ENCODE assay signal across 8 mouse cellular contexts in the genomic region with DNA sequence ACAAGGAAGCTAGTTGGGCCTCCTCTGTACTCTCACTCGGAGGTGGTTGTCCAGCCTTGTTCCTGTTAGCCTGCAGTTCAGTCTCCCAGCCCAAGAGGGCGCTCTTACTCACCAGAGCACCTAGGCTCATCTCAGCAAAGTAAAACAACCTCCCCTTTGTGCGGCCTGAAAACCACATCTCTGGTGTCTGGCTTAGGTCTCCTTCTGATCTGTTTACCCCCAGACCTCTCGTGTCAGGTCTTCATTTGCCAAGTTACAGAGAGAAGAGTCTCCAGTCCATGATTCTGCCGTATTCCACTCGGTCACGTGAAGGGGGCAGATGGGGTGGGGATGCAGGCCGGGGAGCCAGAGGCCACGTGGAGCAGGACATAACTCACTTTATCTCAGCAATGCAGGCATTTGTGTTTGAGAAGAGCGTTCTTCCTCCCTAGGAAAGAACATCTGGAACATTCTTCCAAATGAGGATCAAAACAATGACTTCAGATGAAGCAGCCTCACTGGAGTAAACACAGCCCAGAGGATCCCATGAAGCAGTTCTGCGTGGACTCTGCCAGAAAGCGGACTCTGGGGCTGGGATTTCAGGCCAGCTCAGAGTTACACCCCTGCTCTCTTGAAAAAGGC. TPM values are rescaled to one million over a fixed set of nuclear protein-coding genes. Genes with fewer than 3 reads are reported as not detected.
DNase-seq lines count a peak whose midpoint lies in the region; ATAC-seq lines count a peak whose summit lies in the region.

No protein-coding gene starts in this region.

- no peaks in the 10 kb centered on the region for H3K36me3 ChIP-seq in midbrain, embryonic 14.5 days (ENCODE audit: control insufficient read depth, insufficient read depth, low read length)
- H3K36me3 ChIP-seq in midbrain, embryonic 15.5 days (replicated peaks) = no peaks in the 10 kb centered on the region
- no peaks in the 10 kb centered on the region for H3K36me3 ChIP-seq in kidney, embryonic 16.5 days (ENCODE audit: insufficient read depth, low read length)
- H3K36me3 ChIP-seq in liver, embryonic 13.5 days = no peaks in the 10 kb centered on the region

- H3K27ac ChIP-seq in midbrain, embryonic 14.5 days (replicated peaks; ENCODE audit: low read depth, low read length) = no peak overlapping the region
- H3K27ac ChIP-seq in midbrain, embryonic 15.5 days = no peak overlapping the region
- H3K27ac ChIP-seq in kidney, embryonic 16.5 days (ENCODE audit: low read length) = peak overlapping the region; percentile 52
- H3K27ac ChIP-seq in liver, embryonic 13.5 days = no peak overlapping the region

- 72% methylated on average over 12 of the region's 12 CpGs for WGBS in midbrain, embryonic 14.5 days
- WGBS in midbrain, embryonic 15.5 days = 60% methylated on average over 12 of the region's 12 CpGs
- 43% methylated on average over 12 of the region's 12 CpGs for WGBS in kidney, embryonic 16.5 days
- WGBS in liver, embryonic 13.5 days (ENCODE audit: insufficient replicate concordance) = 40% methylated on average over 12 of the region's 12 CpGs

- peak; percentile 57 for DNase-seq in midbrain, embryonic 14.5 days
- DNase-seq in cerebellum, postnatal 36 days = peak; percentile 49 to 54
- DNase-seq in heart, adult 18-20 months = peak; percentile 85 to 91
- DNase-seq in liver, embryonic 13.5 days = peak; percentile 15
- peak; percentile 84 for DNase-seq in ovary, postnatal 14 days (ENCODE audit: low spot score)
- peak; percentile 17 to 73 for DNase-seq in thymus, postnatal 10 days (ENCODE audit: low spot score in 2 of 2)

- ATAC-seq in midbrain, embryonic 14.5 days (ENCODE audit: low FRiP score, low TSS enrichment) = no peak
- ATAC-seq in midbrain, embryonic 15.5 days (replicated peaks) = no peak
- ATAC-seq in kidney, embryonic 16.5 days (ENCODE audit: low FRiP score, low TSS enrichment) = peak; percentile 36
- no peak; the same call in 1 of the 2 replicates for ATAC-seq in liver, embryonic 13.5 days (ENCODE audit: low read depth)

- no peak overlapping the region for H3K9ac ChIP-seq in midbrain, embryonic 14.5 days (replicated peaks; ENCODE audit: low read length)
- no peak overlapping the region for H3K9ac ChIP-seq in midbrain, embryonic 15.5 days
- no peak overlapping the region; the same call in 1 of the 2 replicates for H3K9ac ChIP-seq in kidney, embryonic 16.5 days (replicated peaks; ENCODE audit: low read length)
- H3K9ac ChIP-seq in liver, embryonic 13.5 days = no peak overlapping the region

- no peaks in the 10 kb centered on the region for H3K27me3 ChIP-seq in midbrain, embryonic 14.5 days (ENCODE audit: control insufficient read depth, insufficient read depth, low read length)
- H3K27me3 ChIP-seq in midbrain, embryonic 15.5 days (replicated peaks) = no peaks in the 10 kb centered on the region
- H3K27me3 ChIP-seq in kidney, embryonic 16.5 days (ENCODE audit: insufficient read depth, low read length) = no peaks in the 10 kb centered on the region
- H3K27me3 ChIP-seq in liver, embryonic 13.5 days = no peaks in the 10 kb centered on the region

- no peaks in the 10 kb centered on the region for H3K9me3 ChIP-seq in midbrain, embryonic 14.5 days (ENCODE audit: control insufficient read depth, low read length)
- H3K9me3 ChIP-seq in midbrain, embryonic 15.5 days = no peaks in the 10 kb centered on the region
- no peaks in the 10 kb centered on the region for H3K9me3 ChIP-seq in kidney, embryonic 16.5 days (ENCODE audit: low read length)
- H3K9me3 ChIP-seq in liver, embryonic 13.5 days (replicated peaks) = no peaks in the 10 kb centered on the region

- no peak overlapping the region for H3K4me2 ChIP-seq in midbrain, embryonic 14.5 days (ENCODE audit: low read length)
- H3K4me2 ChIP-seq in midbrain, embryonic 15.5 days = no peak overlapping the region
- no peak overlapping the region for H3K4me2 ChIP-seq in kidney, embryonic 16.5 days (replicated peaks; ENCODE audit: low read depth, low read length)
- H3K4me2 ChIP-seq in liver, embryonic 13.5 days = no peak overlapping the region

- H3K4me3 ChIP-seq in midbrain, embryonic 14.5 days (replicated peaks; ENCODE audit: low read depth, low read length) = no peak overlapping the region
- H3K4me3 ChIP-seq in midbrain, embryonic 15.5 days = no peak overlapping the region
- no peak overlapping the region for H3K4me3 ChIP-seq in kidney, embryonic 16.5 days (ENCODE audit: low read length)
- H3K4me3 ChIP-seq in liver, embryonic 13.5 days (replicated peaks) = no peak overlapping the region

- no peaks in the 10 kb centered on the region for H3K4me1 ChIP-seq in midbrain, embryonic 14.5 days (ENCODE audit: control insufficient read depth, insufficient read depth, low read length)
- no peaks in the 10 kb centered on the region for H3K4me1 ChIP-seq in midbrain, embryonic 15.5 days
- 0 out of 2 replicates have a peak, but pooled peaks cover 7% of the 10 kb centered on the region for H3K4me1 ChIP-seq in kidney, embryonic 16.5 days (ENCODE audit: insufficient read depth, low read length)
- H3K4me1 ChIP-seq in liver, embryonic 13.5 days (replicated peaks) = no peaks in the 10 kb centered on the region

RNA-seq across cellular contexts. Expression of a gene that starts 27.5 kb away (rescaled TPM):
- not detected in 2 replicates for polyA plus RNA-seq in midbrain, embryonic 14.5 days (2014; fragmentation: Nextera tagmentation; extraction: Ambion mirVana)
- polyA plus RNA-seq in midbrain, embryonic 15.5 days (2015; fragmentation: Nextera tagmentation; extraction: Ambion mirVana) = not detected in 2 replicates
- total RNA-seq in heart, adult 18-20 months (2021) = not detected
- polyA plus RNA-seq in kidney, embryonic 16.5 days (2015; fragmentation: Nextera tagmentation; extraction: Ambion mirVana) = 1.1 and 1.2 TPM in 2 replicates
- polyA plus RNA-seq in liver, embryonic 13.5 days (2015; fragmentation: Nextera tagmentation; extraction: Ambion mirVana) = 57.8 and 63.0 TPM in 2 replicates

RNA-seq across cellular contexts. Expression of a gene that starts 33.5 kb away (rescaled TPM):
- 0.63 and 2.7 TPM in 2 replicates for polyA plus RNA-seq in midbrain, embryonic 14.5 days (2014; fragmentation: Nextera tagmentation; extraction: Ambion mirVana)
- 3.6 and 4.4 TPM in 2 replicates for polyA plus RNA-seq in midbrain, embryonic 15.5 days (2015; fragmentation: Nextera tagmentation; extraction: Ambion mirVana)
- 10 to 100 TPM; 19.5 to 22.9 TPM for total RNA-seq in heart, adult 18-20 months (2021)
- 133 and 135 TPM in 2 replicates for polyA plus RNA-seq in kidney, embryonic 16.5 days (2015; fragmentation: Nextera tagmentation; extraction: Ambion mirVana)
- polyA plus RNA-seq in liver, embryonic 13.5 days (2015; fragmentation: Nextera tagmentation; extraction: Ambion mirVana) = 9.7 and 10.5 TPM in 2 replicates

RNA-seq across cellular contexts. Expression of a gene that starts 53.5 kb away (rescaled TPM):
- 3.3 and 3.7 TPM in 2 replicates for polyA plus RNA-seq in midbrain, embryonic 14.5 days (2014; fragmentation: Nextera tagmentation; extraction: Ambion mirVana)
- 2.4 and 2.7 TPM in 2 replicates for polyA plus RNA-seq in midbrain, embryonic 15.5 days (2015; fragmentation: Nextera tagmentation; extraction: Ambion mirVana)
- total RNA-seq in heart, adult 18-20 months (2021) = under 1 TPM; 0.74 to 0.87 TPM
- 2.0 and 2.8 TPM in 2 replicates for polyA plus RNA-seq in kidney, embryonic 16.5 days (2015; fragmentation: Nextera tagmentation; extraction: Ambion mirVana)
- polyA plus RNA-seq in liver, embryonic 13.5 days (2015; fragmentation: Nextera tagmentation; extraction: Ambion mirVana) = 0.88 and 0.89 TPM in 2 replicates

Comparison
In these comparisons a context has a peak if more than half of its experiments do, and no peak if none do; other contexts are left out.
1. DNase-seq: peak in every context shown above with its lines; median percentile 88 in heart, adult 18-20 months; 84 in ovary, postnatal 14 days; 57 in midbrain, embryonic 14.5 days; 52 in cerebellum, postnatal 36 days; 45 in thymus, postnatal 10 days; 15 in liver, embryonic 13.5 days.
2. RNA of a gene that starts 27.5 kb away (polyA plus RNA-seq): 57.8 to 63.0 TPM in liver, embryonic 13.5 days; 1.1 to 1.2 TPM in kidney, embryonic 16.5 days, not detected in midbrain, embryonic 14.5 days and not detected in midbrain, embryonic 15.5 days; every median in the first group is over 10 times any median in the second.
3. RNA of a gene that starts 33.5 kb away (polyA plus RNA-seq): 133 to 135 TPM in kidney, embryonic 16.5 days; 9.7 to 10.5 TPM in liver, embryonic 13.5 days, 3.6 to 4.4 TPM in midbrain, embryonic 15.5 days and 0.63 to 2.7 TPM in midbrain, embryonic 14.5 days; every median in the first group is over 10 times any median in the second.